Mouse (Mus musculus) heart, adult 2 months (tissue): ENCODE measurements around the gene Eps15l1. TPM values are rescaled to one million over a fixed set of nuclear protein-coding genes. Genes with fewer than 3 reads are reported as not detected.
A peak's percentile ranks its signal among the peaks of the same experiment; 100 is the strongest.

Source experiments
- DNase-seq, 2 experiments: peaks; one replicate each; pipeline ENCODE4 v3.0.0; 2021
- H3K27ac ChIP-seq: fragments of 200-600 bp; 2 replicates; pipeline ENCODE4 v1.8.1; 2022
- H3K27me3 ChIP-seq: fragments of 200-500 bp; 2 replicates; pipeline ENCODE4 v1.6.1; 2012; ENCODE audit warnings: mild to moderate bottlenecking, low read length, inconsistent platforms, mixed read lengths; ENCODE audit not compliant: control insufficient read depth, insufficient read depth
- H3K36me3 ChIP-seq: fragments of 200-500 bp; 2 replicates; pipeline ENCODE4 v1.6.1; 2012; ENCODE audit warnings: low read length, inconsistent platforms; ENCODE audit not compliant: control insufficient read depth, insufficient read depth
- H3K4me1 ChIP-seq: fragments of 200-500 bp; 2 replicates; pipeline ENCODE4 v1.6.1; 2011; ENCODE audit warnings: low read length; ENCODE audit not compliant: control insufficient read depth, insufficient read depth
- H3K4me3 ChIP-seq: fragments of 200-600 bp; 2 replicates; pipeline ENCODE4 v1.8.1; 2022
- H3K79me2 ChIP-seq: fragments of 200-500 bp; replicated peaks from 2 replicates; pipeline ENCODE4 v1.6.1; 2012; ENCODE audit warnings: mild to moderate bottlenecking, inconsistent platforms, low read length, moderate library complexity, mixed read lengths; ENCODE audit not compliant: control insufficient read depth, insufficient read depth
- H3K9ac ChIP-seq: fragments of 200-500 bp; 2 replicates; pipeline ENCODE4 v1.6.1; 2012; ENCODE audit warnings: low read depth, mild to moderate bottlenecking, control low read depth, inconsistent platforms, low read length, mixed read lengths
- CTCF ChIP-seq: fragments of 200-600 bp; IDR thresholded peaks from 2 replicates; pipeline ENCODE4 v1.8.1; 2022; ENCODE audit warnings: antibody characterized with exemption, mild to moderate bottlenecking, moderate library complexity
- EP300 ChIP-seq: fragments of 200-500 bp; IDR thresholded peaks from 2 replicates; pipeline ENCODE4 v1.6.1; 2011; ENCODE audit warnings: low read depth, low read length, control low read depth; ENCODE audit not compliant: insufficient read depth
- POLR2A ChIP-seq: fragments of 200-500 bp; IDR thresholded peaks from 2 replicates; pipeline ENCODE4 v1.6.1; 2011; ENCODE audit warnings: mild to moderate bottlenecking, low read depth, low read length, control low read depth; ENCODE audit not compliant: insufficient read depth
- WGBS: fragments of 180-500 bp; shearing (Covaris S2); methylation state at CpG from one replicate; pipeline ENCODE4 v1.1.7; 2018; 5-methylcytosine and 5-hydroxymethylcytosine counted together
- intact Hi-C: fragments of 180-260 bp; cut with DNase I; formaldehyde crosslinking; loops from one replicate; pipeline ENCODE4 v1.15.1; 2025
- polyA plus RNA-seq: library from polyadenylated mRNA; depleted of rRNA; stranded (reverse); fragments of >200 nt; gene quantifications from 2 replicates; pipeline ENCODE4 v1.2.3, GENCODE M21; 2012
- total RNA-seq, 2 experiments: library from RNA; stranded (reverse); gene quantifications; 2 replicates each; pipeline ENCODE4 v1.2.3; 2021

Gene Eps15l1
- total and polyA plus RNA-seq, 3 experiments: 34.0 to 39.6 (median 36.2) TPM

- no peak for DNase-seq
Observed at GRCm38 (mm10) chr8:72324708-72325107, 96.6 kb downstream of the Eps15l1 start.

DNA sequence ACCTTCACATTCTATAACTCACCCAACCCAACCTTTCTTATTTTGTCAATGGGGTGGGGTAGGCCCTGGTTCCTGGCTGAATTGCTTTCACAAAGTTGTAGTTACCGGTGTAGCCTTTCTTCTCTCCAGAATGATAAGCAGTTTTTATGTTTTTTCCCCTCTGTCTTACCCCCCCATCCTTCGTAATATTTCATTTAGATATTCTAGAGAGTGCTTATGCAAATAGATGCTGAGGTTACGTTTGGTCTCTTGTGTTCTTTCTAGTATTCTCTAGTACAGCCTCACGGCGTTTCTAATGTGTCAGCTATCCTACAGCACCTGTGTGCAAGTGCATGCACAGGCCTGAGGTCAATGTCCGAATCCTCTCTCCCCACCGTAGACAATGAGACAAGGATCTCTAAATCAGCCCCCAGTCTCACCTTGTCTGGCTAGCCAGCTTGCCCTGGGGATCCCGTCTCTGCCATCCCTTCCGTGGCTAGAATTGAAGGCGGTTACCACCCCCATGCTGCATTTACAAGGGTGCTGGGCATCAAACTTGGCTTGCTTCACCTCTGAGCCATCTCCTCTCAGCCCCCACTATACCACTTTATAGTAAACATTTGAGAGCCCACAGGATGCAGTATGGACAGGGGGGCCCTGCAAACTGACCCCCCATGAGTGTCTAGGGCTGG lies 97.1 kb downstream of the Eps15l1 start:
- Histone ChIP-seq H3K4me1 (peaks cover 9% of the 10 kb centered on the region), H3K9ac (no peak overlapping the region), H3K27ac (peak overlapping the region; percentile 91), H3K79me2 (peaks cover 5% of the 10 kb centered on the region), H3K27me3 (no peaks in the 10 kb centered on the region), H3K36me3 (peaks cover 11% of the 10 kb centered on the region), H3K4me3 (peak overlapping the region; percentile 14)
- intact Hi-C loops: no loop called here
- no peak for DNase-seq
- WGBS: 57% methylated on average over 10 of the region's 10 CpGs
- TF ChIP-seq POLR2A (peak; percentile 33; the same call in 1 of the 2 replicates), EP300 (no peak), CTCF (no peak)

More at GRCm38 (mm10) chr8:72324708-72325107, 96.6 kb downstream of the Eps15l1 start:
- H3K79me2 ChIP-seq: peaks cover 3% of the 10 kb centered on the region
- H3K4me1 ChIP-seq: peaks cover 9% of the 10 kb centered on the region
- WGBS: 51% methylated on average over 2 of the region's 2 CpGs
- TF ChIP-seq POLR2A: no peak
- TF ChIP-seq EP300: no peak
- no peak for TF ChIP-seq CTCF
- H3K36me3 ChIP-seq: peaks cover 11% of the 10 kb centered on the region
- intact Hi-C loops: no loop called here
- H3K27ac ChIP-seq: peak overlapping the region; percentile 91; the same call in 1 of the 2 replicates
- no peak overlapping the region for H3K9ac ChIP-seq
- H3K27me3 ChIP-seq: no peaks in the 10 kb centered on the region
- H3K4me3 ChIP-seq: no peak overlapping the region

GRCm38 (mm10) chr8:72323131-72323725 lies 98.0 kb downstream of the Eps15l1 start:
- DNase-seq: peak; percentile 49 to 61
- H3K27me3 ChIP-seq: no peaks in the 10 kb centered on the region
- 31% methylated on average over 6 of the region's 6 CpGs for WGBS
- peak overlapping the region; percentile 65 for H3K9ac ChIP-seq
- TF ChIP-seq CTCF (no peak), EP300 (0 out of 2 replicates have a peak, but pooled peaks have one; percentile 23), POLR2A (0 out of 2 replicates have a peak, but pooled peaks have one; percentile 16)
- H3K79me2 ChIP-seq: peaks cover 5% of the 10 kb centered on the region
- peak overlapping the region; percentile 93 for H3K4me3 ChIP-seq
- peak overlapping the region; percentile 91 for H3K27ac ChIP-seq
- intact Hi-C loops: no loop called here
- peaks cover 11% of the 10 kb centered on the region for H3K36me3 ChIP-seq
- H3K4me1 ChIP-seq: peaks cover 11% of the 10 kb centered on the region

- intact Hi-C loops: no loop called here
- DNase-seq: peak; percentile 62 to 77
- H3K4me3 ChIP-seq: peak overlapping the region; percentile 93
- TF ChIP-seq POLR2A (no peak; the same call in 1 of the 2 replicates), EP300 (no peak), CTCF (no peak)
- peak overlapping the region; percentile 65 for H3K9ac ChIP-seq
- peaks cover 11% of the 10 kb centered on the region for H3K36me3 ChIP-seq
- H3K27ac ChIP-seq: peak overlapping the region; percentile 91
- H3K79me2 ChIP-seq: peaks cover 5% of the 10 kb centered on the region
- H3K4me1 ChIP-seq: peaks cover 14% of the 10 kb centered on the region
- 32% methylated on average over 7 of the region's 7 CpGs for WGBS
- no peaks in the 10 kb centered on the region for H3K27me3 ChIP-seq
Observed at GRCm38 (mm10) chr8:72322471-72322889, 98.8 kb downstream of the Eps15l1 start.

DNA sequence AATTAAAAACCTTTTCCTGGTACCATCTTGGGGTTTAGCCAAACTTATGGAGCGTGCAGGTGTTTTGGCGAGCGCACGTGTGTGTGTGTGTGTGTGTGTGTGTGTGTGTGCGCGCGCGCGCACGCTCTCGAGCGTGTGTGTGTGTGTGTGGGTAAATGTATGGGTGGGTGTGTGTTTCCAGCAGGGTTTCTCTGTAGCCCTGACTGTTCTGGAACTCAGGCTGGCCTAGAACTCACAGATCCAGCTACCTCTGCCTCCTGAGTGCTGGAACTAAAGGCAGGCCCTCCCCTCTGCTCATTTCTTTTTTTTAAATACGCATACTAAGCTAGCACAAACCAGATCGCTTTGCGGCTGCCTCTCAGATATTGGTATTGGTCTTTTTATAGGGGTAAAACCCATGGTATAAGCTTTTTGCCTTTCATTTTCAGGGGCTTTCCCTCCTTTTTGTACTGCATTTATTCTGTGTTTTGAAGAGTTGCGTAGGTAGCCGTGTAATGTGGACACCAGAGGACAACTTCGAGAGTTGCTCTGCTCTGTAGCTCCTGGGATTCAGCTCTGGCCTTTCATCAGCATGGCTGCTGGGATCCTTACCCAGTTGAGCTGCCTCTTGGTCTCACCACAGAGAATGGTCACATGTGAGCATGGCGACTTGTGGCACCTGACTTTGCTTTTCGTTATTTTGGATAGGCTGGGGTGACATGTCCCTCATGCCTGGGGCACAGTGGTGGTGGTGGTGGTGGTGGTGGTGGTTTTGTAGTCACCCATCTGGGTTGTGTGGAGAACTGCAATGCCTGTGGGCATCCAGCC lies 99.4 kb downstream of the Eps15l1 start:
- peak overlapping the region; percentile 93 for H3K4me3 ChIP-seq
- intact Hi-C loops: loop anchor here (1.0 kb wide), 1 partner anchor 43 kb away; no protein-coding TSS in a partner anchor
- H3K9ac ChIP-seq: peak overlapping the region; percentile 65
- WGBS: 51% methylated on average over 20 of the region's 20 CpGs
- DNase-seq: peak in 1 of 2 experiments; percentile 50
- H3K79me2 ChIP-seq: peaks cover 5% of the 10 kb centered on the region
- H3K4me1 ChIP-seq: peaks cover 15% of the 10 kb centered on the region
- TF ChIP-seq POLR2A (0 out of 2 replicates have a peak, but pooled peaks have one; percentile 41), EP300 (peak; percentile 7; the same call in 1 of the 2 replicates), CTCF (no peak)
- H3K36me3 ChIP-seq: peaks cover 11% of the 10 kb centered on the region
- H3K27me3 ChIP-seq: no peaks in the 10 kb centered on the region
- peak overlapping the region; percentile 91 for H3K27ac ChIP-seq
